Mouse (Mus musculus): ENCODE data around the gene Gm5089.
"Not testable (repeated sequence)": the region's sequence is repeated elsewhere in the genome, so short reads cannot be mapped to it uniquely, and the experiment has no call there.

Gm5089 gene

GRCm38 (mm10) chr14:122463734-122464341 lies 12.9 kb upstream of the Gm5089 start:
- not testable (repeated sequence) for DNase-seq (ENCODE audit: low spot score)

GRCm38 (mm10) chr14:122463080-122463691 lies 12.3 kb upstream of the Gm5089 start:
- no peak for DNase-seq (ENCODE audit: low spot score)

DNA sequence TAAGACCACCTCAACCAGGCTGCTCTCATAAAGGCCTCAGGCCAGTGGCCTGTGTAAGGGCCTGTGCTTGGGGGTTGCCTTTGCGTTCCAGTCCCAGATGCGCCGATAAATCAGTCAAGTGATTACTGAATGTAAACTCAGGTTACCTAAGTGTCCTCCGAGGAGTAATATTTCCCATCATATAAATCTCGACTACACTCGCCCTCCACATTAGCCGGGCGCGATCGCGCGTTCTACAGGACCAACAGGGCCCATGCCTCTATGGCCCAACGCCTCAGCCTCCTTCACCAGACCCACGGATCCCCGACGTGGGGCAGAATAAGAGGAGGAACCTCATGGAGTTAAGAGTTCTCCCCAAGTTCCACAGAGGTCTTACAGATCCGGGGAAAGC lies 11.8 kb upstream of the Gm5089 start:
- DNase-seq (ENCODE audit: low spot score): no peak

- DNase-seq (ENCODE audit: low spot score): no peak
Observed at GRCm38 (mm10) chr14:122461966-122462365, 11.1 kb upstream of the Gm5089 start.

GRCm38 (mm10) chr14:122461500-122461899 lies 10.6 kb upstream of the Gm5089 start:
- no peak for DNase-seq (ENCODE audit: low spot score)

- no peak for DNase-seq (ENCODE audit: low spot score)
Observed at GRCm38 (mm10) chr14:122460226-122460625, 9.3 kb upstream of the Gm5089 start.

DNA sequence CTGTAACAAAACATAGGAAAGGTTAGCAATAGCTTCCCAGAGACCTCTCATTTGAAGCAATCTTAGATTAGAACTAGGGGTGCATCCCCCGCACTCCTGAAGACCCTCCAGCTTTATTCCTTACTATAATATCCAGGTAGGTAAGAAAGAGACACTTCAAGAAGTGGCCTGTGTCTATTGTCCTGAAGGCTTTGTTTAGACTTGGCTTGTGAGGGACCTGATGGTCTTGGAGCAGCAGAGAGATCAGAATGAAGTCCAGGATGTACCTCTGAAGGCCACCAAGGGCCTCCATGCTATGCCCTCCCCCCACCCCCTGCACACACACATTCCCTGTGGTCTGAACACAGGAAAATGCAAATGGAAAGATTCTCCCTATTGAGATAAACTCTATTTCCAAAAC lies 8.9 kb upstream of the Gm5089 start:
- no peak for DNase-seq (ENCODE audit: low spot score)

- DNase-seq (ENCODE audit: low spot score): not testable (repeated sequence)
Observed at GRCm38 (mm10) chr14:122459332-122459731, 8.4 kb upstream of the Gm5089 start.

GRCm38 (mm10) chr14:122455562-122455958 lies 4.6 kb upstream of the Gm5089 start:
- no peak for DNase-seq (ENCODE audit: low spot score)

GRCm38 (mm10) chr14:122454901-122455561 lies 4.1 kb upstream of the Gm5089 start:
- DNase-seq (ENCODE audit: low spot score): no peak

DNA sequence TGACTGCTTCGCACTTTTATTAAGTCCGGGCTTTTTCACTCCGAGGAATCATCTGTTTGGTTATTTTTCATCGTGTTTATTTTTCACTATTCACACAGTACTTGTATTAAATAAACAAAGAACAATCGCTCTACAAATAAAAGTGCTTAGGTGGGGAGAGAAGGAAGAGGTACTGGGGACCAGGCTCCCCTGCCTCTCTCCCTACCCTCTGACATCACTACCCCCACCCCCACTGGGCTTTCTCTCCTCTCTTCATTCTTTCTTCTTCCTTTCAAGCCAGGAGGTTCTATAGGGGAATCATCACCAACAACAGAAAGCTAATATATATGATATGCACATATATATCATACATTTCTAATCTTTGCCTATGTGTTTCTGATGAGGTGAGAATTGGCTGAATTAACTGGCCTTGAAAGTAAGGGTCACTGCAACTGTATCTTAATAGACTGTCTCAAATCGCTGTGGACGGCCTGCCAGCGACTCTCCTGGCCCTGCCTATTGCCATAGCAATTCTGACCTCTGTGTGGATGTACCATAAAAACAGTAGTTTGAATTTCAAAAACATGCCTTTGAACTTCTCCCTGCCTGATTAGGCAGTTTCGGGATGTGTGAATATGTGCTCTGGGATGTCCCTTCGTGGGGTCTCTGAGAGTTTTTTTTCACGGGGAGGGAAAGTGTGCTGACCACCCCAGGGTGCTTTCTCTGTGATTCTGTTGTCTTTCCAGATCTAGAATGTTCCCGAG lies 3.3 kb upstream of the Gm5089 start:
- DNase-seq (ENCODE audit: low spot score): no peak

DNA sequence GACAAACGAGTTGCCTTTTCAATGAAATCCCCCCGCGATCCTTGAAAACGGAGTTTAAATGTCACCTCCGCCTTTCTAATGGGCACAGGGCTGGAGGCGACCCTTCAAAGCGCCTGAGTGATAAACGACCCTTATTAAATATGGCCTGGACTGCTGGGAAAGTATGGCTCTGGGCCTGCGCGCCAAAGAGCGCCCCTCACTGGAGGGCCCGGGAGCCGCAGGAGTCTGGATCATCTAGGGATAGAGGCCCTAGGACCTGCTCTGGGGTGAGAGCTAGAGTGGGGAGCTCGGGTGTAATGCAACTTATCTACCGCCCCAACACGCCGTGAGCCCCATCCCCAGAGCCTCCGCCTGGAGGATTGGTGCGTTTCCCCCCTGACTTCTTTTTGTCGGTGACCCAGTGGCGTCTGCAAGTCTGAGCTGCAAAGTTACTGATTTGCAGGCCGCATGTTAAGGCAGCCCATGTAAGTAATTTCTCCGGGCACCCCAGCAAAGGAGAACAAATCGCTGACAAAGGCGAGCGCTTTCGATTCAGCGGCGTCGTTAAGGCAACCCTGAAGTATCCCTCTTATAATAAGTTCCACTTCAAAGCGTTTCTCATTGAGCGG lies 2.6 kb upstream of the Gm5089 start:
- no peak for DNase-seq (ENCODE audit: low spot score)

GRCm38 (mm10) chr14:122452701-122453387 lies 1.9 kb upstream of the Gm5089 start:
- DNase-seq (ENCODE audit: low spot score): no peak

DNA sequence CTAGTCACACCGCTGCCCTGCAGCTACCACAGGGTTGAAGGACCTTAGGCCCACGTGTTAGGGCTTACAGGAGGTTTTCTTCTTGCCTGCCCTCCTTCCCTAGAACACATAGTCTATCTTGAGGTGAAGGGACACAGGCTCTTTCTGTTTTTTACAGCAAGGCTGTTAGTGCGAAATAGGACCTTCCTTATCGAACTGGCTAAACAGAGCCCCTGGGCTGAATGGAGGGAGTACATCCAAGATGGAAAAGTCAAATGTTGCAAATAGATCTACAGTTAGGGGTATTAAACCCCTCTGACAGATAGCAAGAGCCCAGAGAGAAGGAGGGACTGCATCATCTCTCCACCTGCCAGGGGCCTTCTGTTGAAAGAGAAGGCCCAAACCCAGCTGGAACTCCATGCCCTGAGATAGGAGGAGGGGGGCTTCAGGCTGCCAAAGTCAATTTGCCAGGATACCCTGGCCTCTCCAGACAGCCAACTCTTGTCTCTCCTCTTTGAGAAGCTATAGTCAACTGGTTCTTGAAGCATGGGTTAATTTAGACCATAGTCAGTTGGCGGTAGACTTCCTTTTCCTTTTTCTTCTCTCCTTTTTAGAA lies 733 bp upstream of the Gm5089 start:
- DNase-seq (ENCODE audit: low spot score): no peak

GRCm38 (mm10) chr14:122449601-122450495 lies 1.1 kb downstream of the Gm5089 start:
- DNase-seq (ENCODE audit: low spot score): no peak

- DNase-seq (ENCODE audit: low spot score): no peak
Observed at GRCm38 (mm10) chr14:122436850-122437249, 14.1 kb downstream of the Gm5089 start.

DNA sequence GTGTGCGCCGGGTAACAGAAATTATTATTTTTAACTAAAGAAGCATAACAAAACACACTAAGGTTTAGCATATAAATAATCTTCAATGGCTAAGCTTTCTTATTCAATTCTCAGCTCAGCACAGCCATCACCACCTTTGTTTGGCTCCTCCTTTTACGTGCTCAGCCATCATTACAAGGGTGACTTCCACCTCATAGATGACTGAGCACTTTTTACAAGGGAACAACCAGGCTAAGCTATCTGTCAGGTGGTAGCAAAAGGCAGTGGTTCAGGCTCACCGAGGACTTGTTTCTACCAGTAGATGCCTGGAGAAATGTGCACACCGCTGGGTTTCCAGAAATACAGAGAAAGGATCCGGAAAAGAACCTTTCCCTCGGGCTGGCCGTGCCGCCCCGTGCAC lies 16.9 kb downstream of the Gm5089 start:
- DNase-seq (ENCODE audit: low spot score): no peak

DNA sequence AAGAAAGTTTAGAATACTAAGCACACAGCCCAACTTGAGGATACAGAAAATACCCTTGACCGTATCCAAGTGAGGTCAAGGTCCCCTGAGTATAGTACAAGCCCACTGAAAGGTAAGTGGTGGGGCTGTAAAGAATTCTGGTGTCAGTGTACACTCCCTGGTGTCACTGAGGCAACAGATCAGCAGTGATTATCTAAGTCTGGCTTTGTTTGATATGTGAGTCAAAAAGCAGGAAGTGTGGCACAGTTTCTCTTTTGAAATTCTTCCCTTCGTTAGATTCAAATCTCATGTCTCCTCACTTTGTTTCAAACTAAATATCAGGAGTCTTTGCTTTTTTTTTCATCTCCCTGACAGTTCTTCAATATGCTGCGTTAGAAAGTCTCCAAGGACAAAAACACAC lies 18.4 kb downstream of the Gm5089 start:
- no peak for DNase-seq (ENCODE audit: low spot score)

GRCm38 (mm10) chr14:122427654-122428053 lies 23.3 kb downstream of the Gm5089 start:
- DNase-seq (ENCODE audit: low spot score): no peak

DNA sequence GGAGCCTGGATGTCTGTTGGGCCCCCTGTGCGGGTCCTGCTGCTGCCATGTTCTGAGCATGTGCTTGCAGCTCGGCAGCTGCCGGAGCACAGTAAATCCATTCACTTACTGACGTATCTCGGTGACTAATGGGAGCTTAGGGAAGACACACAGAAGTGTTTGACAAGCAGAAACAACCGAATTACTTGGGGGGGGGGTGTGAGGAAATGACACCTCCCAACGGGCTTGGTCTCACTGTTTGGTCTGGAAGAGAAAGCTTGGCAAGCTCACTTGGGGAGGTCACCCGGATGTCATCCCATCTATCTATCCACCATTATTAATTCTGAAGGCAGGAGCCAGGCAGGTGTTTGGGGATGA lies 23.7 kb downstream of the Gm5089 start:
- no peak for DNase-seq (ENCODE audit: low spot score)
